Mouse (Mus musculus): ENCODE results near the gene Khk.

The Khk gene

GRCm38 (mm10) chr5:30934725-30935461 lies 13.7 kb downstream of the Khk start:
- no peak for DNase-seq (ENCODE audit: low read depth, low spot score)

GRCm38 (mm10) chr5:30943004-30943403 lies 21.8 kb downstream of the Khk start:
- no peak for DNase-seq (ENCODE audit: low read depth, low spot score)

- DNase-seq (ENCODE audit: low read depth, low spot score) = no peak
Measured at GRCm38 (mm10) chr5:30944344-30944743, 23.1 kb downstream of the Khk start.

GRCm38 (mm10) chr5:30944956-30945781 lies 23.9 kb downstream of the Khk start, which contains the start of gene Cgref1:
Gene Cgref1, minus strand, starts transcription at chr5:30945591.
- peak; percentile 42 for DNase-seq (ENCODE audit: low read depth, low spot score)

- DNase-seq (ENCODE audit: low read depth, low spot score) = no peak
Measured at GRCm38 (mm10) chr5:30948620-30949019, 27.4 kb downstream of the Khk start.

GRCm38 (mm10) chr5:30949654-30950326 lies 28.6 kb downstream of the Khk start:
- DNase-seq (ENCODE audit: low read depth, low spot score) = peak; percentile 94

- no peak for DNase-seq (ENCODE audit: low read depth, low spot score)
Measured at GRCm38 (mm10) chr5:30950451-30950850, 29.2 kb downstream of the Khk start.

GRCm38 (mm10) chr5:30950922-30951321 lies 29.7 kb downstream of the Khk start:
- DNase-seq (ENCODE audit: low read depth, low spot score) = no peak

GRCm38 (mm10) chr5:30951706-30952105 lies 30.5 kb downstream of the Khk start:
- no peak for DNase-seq (ENCODE audit: low read depth, low spot score)

- no peak for DNase-seq (ENCODE audit: low read depth, low spot score)
Measured at GRCm38 (mm10) chr5:30952551-30952950, 31.3 kb downstream of the Khk start.

GRCm38 (mm10) chr5:30954065-30954464 lies 32.8 kb downstream of the Khk start:
- DNase-seq (ENCODE audit: low read depth, low spot score) = no peak

GRCm38 (mm10) chr5:30954556-30954955 lies 33.3 kb downstream of the Khk start:
- no peak for DNase-seq (ENCODE audit: low read depth, low spot score)

GRCm38 (mm10) chr5:30955751-30956150 lies 34.5 kb downstream of the Khk start:
- no peak for DNase-seq (ENCODE audit: low read depth, low spot score)

- no peak for DNase-seq (ENCODE audit: low read depth, low spot score)
Measured at GRCm38 (mm10) chr5:30957891-30958290, 36.7 kb downstream of the Khk start.

GRCm38 (mm10) chr5:30959198-30959854 lies 38.1 kb downstream of the Khk start:
- peak; percentile 15 for DNase-seq (ENCODE audit: low read depth, low spot score)

- DNase-seq (ENCODE audit: low read depth, low spot score) = peak; percentile 98
Measured at GRCm38 (mm10) chr5:30959966-30960501, 38.8 kb downstream of the Khk start, which contains the start of gene Preb. Gene Preb, minus strand, starts transcription at chr5:30960361.

GRCm38 (mm10) chr5:30960814-30961213 lies 39.6 kb downstream of the Khk start:
- no peak for DNase-seq (ENCODE audit: low read depth, low spot score)

GRCm38 (mm10) chr5:30961545-30962505 lies 40.6 kb downstream of the Khk start:
- peak; percentile 70 for DNase-seq (ENCODE audit: low read depth, low spot score)

- no peak for DNase-seq (ENCODE audit: low read depth, low spot score)
Measured at GRCm38 (mm10) chr5:30963916-30964315, 42.7 kb downstream of the Khk start.

GRCm38 (mm10) chr5:30966189-30966588 lies 45.0 kb downstream of the Khk start:
- no peak for DNase-seq (ENCODE audit: low read depth, low spot score)

All from CD4-positive helper T cell, adult 2 months (primary cell).